Mouse (Mus musculus): ENCODE measurements at regions not wholly inside any gene's neighbourhood (a gene's known extent, or its start where the extent isn't known, plus 50 kb on each side); places are given as distances from the start of the nearest gene placed in this dataset.
"Not testable (repeated sequence)": the region's sequence is repeated elsewhere in the genome, so short reads cannot be mapped to it uniquely, and the experiment has no call there.

GRCm38 (mm10) chr1:12574274-12574673, 1160.4 kb downstream of the A830018L16Rik start:
- no peak for DNase-seq

DNA sequence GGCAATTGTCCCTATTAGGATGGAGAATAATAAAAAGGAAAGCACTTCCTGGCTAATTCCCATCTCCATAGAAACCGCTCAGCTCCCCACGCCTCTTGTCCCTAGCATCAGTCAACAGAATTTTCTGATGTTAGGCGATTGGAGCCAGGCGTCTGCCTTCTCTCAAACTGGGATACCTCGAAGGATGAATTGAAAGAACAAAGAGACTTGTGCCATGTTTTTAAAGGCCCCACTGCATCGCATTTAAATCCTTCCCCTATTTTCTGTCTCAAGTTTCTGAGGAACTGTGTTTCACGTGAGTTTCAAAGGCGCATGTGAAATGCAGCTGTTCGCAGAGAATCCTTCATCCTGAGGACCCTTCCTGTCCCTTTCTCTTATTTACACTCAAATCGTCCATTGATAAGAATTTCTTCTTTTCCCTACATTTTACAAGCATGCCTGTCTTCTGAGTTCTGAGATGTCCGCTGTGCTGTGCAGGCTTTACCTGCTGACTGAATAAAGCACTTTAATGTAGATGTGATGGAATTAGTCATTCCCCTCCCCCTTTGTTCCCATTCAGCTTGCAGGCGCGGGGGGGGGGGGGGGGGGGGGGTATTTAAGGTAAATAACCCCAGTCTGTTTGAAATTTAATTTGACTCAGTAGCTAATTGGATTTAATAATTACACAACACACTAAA, 1163.3 kb downstream of the A830018L16Rik start:
- no peak for DNase-seq

GRCm38 (mm10) chr1:12577978-12578377, 1164.1 kb downstream of the A830018L16Rik start:
- DNase-seq, result no peak

GRCm38 (mm10) chr1:12583012-12583411, 1169.1 kb downstream of the A830018L16Rik start:
- DNase-seq, result no peak

- not testable (repeated sequence) for DNase-seq
Measured at GRCm38 (mm10) chr1:12586981-12587380, 1173.1 kb downstream of the A830018L16Rik start.

GRCm38 (mm10) chr1:12612102-12612501, 1198.2 kb downstream of the A830018L16Rik start:
- DNase-seq, result no peak

GRCm38 (mm10) chr1:12615303-12615702, 1201.4 kb downstream of the A830018L16Rik start:
- DNase-seq, result no peak

DNA sequence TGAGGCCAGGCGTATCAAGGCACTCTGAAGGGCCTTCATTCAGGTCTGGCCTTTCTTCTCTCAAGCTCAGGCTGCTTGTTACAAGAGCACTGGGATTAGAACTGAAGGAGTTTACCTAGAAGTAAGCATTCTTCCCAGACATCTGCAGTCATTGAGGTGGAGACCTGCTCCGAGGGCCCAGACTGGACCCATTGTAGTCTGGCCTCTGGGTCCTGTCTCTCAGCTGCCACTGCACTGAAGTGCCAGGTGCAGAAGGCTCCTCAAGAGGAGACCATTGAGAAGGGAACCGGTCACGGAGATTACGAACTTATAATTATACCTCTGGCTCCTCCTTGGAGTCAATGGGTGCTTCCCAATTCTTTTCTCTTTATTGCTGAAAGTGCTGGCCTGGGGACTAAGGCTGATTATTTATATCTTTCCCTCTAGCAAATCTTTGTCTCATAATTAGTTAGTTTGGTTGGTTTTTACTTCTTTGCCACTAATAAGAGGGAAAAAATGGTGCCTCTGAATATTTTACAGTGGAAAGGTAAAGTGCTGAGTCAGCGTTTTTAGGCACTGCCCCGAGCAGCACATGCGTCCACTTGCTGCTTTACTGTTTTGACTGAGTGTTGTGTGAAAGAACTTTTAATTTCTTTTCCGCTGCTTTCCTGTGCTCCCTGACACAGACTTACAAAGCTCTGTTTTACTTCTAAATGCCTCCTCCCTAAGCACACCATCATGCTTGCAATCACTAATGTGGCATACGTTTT, 1202.0 kb downstream of the A830018L16Rik start:
- DNase-seq, result no peak

DNA sequence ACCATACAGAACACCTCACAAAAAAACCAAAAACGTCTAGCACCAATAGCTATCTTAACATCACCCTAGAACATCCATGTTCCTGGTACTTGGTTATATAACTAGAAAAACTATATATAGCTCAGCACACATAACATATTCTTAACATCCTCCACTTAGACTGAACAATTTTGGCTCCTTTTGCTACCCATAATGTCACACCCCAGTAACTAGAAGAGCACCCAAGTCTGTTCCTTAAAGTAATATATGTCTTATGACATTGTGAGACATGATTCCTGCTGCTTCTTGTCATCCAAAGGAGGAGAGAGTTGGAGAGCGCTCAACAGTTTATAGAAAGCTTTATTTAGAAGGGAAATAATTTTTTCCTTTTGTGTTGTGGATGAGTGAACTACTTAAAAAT, 1206.1 kb downstream of the A830018L16Rik start:
- no peak for DNase-seq

GRCm38 (mm10) chr1:12620825-12621224, 1206.9 kb downstream of the A830018L16Rik start:
- DNase-seq, result no peak

DNA sequence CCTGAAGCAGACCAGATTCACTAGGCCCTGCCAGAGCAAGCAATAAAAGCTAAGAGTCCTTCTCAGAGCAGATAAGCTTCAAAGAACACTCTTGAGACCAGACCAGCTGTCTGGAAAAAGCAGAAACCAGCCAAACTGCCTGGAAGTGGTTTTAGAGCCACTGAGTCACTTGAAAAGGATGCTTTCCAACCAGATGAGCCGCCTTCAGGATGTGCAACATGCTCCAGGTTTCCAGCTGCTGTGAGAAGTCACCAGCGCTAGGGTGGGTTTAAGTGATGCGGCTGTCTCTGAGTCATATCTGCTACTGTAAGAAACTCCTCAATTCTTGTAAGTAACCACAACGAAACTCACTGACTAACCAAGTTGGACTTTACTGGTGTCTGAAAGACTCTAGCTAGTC, 1209.3 kb downstream of the A830018L16Rik start:
- DNase-seq, result no peak

DNA sequence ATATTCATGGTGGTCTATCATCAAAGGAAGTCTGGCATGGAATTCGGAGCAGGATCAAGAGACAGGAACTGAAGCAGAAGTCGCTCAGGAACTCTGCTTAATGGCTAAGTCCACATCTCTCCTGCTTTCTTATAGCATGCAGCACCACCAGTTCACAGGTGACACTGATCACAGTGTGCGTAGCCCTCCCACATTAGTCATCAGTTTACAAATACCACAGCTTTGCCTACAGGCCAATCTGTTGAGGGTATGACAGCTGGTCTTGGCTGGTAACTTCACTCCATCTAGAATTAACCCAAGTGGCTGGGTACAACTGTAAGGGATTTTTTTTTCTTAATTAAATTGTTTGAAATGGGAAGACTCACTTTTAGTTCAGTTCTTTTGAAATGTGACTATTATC, 1219.1 kb downstream of the A830018L16Rik start:
- DNase-seq, result no peak

GRCm38 (mm10) chr1:12636326-12637147, 1222.6 kb downstream of the A830018L16Rik start:
- DNase-seq, result no peak

DNA sequence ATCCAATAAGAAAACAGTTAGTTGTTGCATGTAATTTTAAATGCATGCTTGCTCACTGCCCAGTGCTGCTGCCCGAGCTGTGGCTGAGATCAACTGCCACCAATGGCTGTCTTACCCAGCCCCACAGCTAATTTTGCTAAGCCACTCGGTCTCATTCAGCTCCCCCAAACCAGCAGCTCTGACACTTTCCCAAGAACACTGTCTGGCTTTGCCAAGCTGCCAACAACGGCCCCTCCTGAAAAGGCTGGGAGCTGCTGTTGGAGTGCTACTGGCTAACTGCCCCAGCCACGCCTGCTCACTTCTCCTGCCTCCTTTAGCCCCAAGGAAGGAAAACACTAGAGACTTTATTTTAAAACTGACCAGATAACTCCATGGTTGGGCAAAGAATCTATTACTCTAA, 1227.1 kb downstream of the A830018L16Rik start:
- no peak for DNase-seq

Measured in kidney, postnatal 14 days (tissue).